Mouse (Mus musculus) heart, adult 2 months (tissue): Measurements from ENCODE around the gene Tmem267.
"Not testable (repeated sequence)": the region's sequence is repeated elsewhere in the genome, so short reads cannot be mapped to it uniquely, and the experiment has no call there.

Experiments
- CTCF ChIP-seq: fragments of 200-600 bp; IDR thresholded peaks from 2 replicates; pipeline ENCODE4 v1.8.1; 2022; ENCODE audit warnings: antibody characterized with exemption, mild to moderate bottlenecking, moderate library complexity
- POLR2A ChIP-seq: fragments of 200-500 bp; IDR thresholded peaks from 2 replicates; pipeline ENCODE4 v1.6.1; 2011; ENCODE audit warnings: mild to moderate bottlenecking, low read depth, low read length, control low read depth; ENCODE audit not compliant: insufficient read depth

DNA sequence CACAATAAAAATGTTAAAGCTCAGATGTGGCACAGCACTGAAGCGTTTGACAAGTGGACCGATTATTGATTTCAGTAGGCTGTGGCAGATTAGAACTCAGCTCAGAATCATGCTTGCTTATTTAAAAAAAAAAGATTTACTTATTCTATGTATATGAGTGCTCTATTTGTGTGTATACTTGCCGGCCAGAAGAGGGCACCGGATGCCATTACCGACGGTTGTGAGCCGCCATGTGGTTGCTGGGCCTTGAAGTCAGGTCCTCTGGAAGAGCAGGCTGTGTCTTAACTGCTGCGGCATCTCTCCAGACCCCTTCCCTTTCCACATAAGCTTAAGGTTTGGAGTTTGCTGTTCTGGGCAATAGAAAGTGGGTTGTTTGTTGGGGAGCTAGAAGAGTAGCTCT is 116.1 kb downstream of the Tmem267 start:
- not testable (repeated sequence) for TF ChIP-seq CTCF, POLR2A
